In the genomic region with DNA sequence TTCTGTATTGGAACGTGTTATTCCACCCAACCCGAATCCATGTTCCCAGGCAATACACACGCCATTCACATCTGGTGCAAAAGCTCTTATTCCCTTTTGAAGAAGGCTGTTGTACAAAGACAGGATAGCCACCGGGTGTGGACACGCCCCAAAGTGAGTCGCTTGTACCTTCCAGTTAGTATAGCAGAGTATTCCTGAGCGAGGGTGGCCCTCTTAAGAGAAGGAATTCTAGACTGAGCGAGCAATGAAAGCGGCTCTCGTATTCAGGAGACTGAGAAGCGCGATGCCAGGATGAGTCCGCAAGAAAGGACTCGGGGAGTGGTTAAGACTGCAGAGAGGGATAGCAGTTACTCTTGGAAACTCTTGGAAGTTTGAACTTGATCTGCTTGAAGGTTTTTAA, we compare ENCODE assay signal across 7 mouse cellular contexts. TPM values are rescaled to one million over a fixed set of nuclear protein-coding genes. Genes with fewer than 3 reads are reported as not detected.
A peak's percentile ranks its signal among the peaks of the same experiment; 100 is the strongest.
DNase-seq lines count a peak whose midpoint lies in the region; ATAC-seq and TF ChIP-seq lines count a peak whose summit lies in the region.

No protein-coding gene starts in this region.

- TF ChIP-seq RAD21 in CH12.LX (IDR thresholded peaks at IDR 0.05; ENCODE audit: low read depth, low read length): no peak

- peak overlapping the region; percentile 92 for H3K9ac ChIP-seq in CH12.LX (ENCODE audit: insufficient read depth, low read depth)
- peak overlapping the region; percentile 59 for H3K9ac ChIP-seq in hindbrain, embryonic 11.5 days (ENCODE audit: low read depth, low read length)
- no peak overlapping the region for H3K9ac ChIP-seq in liver, adult 2 months (ENCODE audit: low read depth, low read length)
- no peak overlapping the region; the same call in 1 of the 2 replicates for H3K9ac ChIP-seq in neural tube, embryonic 12.5 days

- H3K4me1 ChIP-seq in CH12.LX (ENCODE audit: control insufficient read depth in 1 of 2, insufficient read depth in 2 of 2): peaks cover 6 to 28% of the 10 kb centered on the region in 2 experiments
- H3K4me1 ChIP-seq in embryonic facial prominence, embryonic 10.5 days: peaks cover 36% of the 10 kb centered on the region
- peaks cover 6% of the 10 kb centered on the region for H3K4me1 ChIP-seq in hindbrain, embryonic 11.5 days (replicated peaks; ENCODE audit: control insufficient read depth, insufficient read depth, low read length)
- H3K4me1 ChIP-seq in liver, adult 2 months (ENCODE audit: control insufficient read depth, insufficient read depth, low read length): peaks cover 5% of the 10 kb centered on the region
- peaks cover 19% of the 10 kb centered on the region for H3K4me1 ChIP-seq in neural tube, embryonic 12.5 days

- H3K4me3 ChIP-seq in CH12.LX (replicated peaks in 1 of 3; ENCODE audit: low read depth in 2 of 3, low read length in 2 of 3, poor library complexity in 1 of 3): peak overlapping the region; percentile 61 to 86 (median 71)
- peak overlapping the region; percentile 82 for H3K4me3 ChIP-seq in embryonic facial prominence, embryonic 10.5 days
- H3K4me3 ChIP-seq in hindbrain, embryonic 11.5 days (ENCODE audit: low read depth, low read length): peak overlapping the region; percentile 82
- no peak overlapping the region; the same call in 1 of the 2 replicates for H3K4me3 ChIP-seq in liver, adult 2 months (ENCODE audit: insufficient read depth, low read depth, low read length)
- H3K4me3 ChIP-seq in neural tube, embryonic 12.5 days: peak overlapping the region; percentile 77; the same call in 1 of the 2 replicates

- H3K4me2 ChIP-seq in CH12.LX (ENCODE audit: insufficient read depth, low read depth, poor library complexity, severe bottlenecking): peak overlapping the region; percentile 85
- H3K4me2 ChIP-seq in hindbrain, embryonic 11.5 days (replicated peaks; ENCODE audit: low read depth, low read length): peak overlapping the region; percentile 81
- peak overlapping the region; percentile 94 for H3K4me2 ChIP-seq in neural tube, embryonic 12.5 days (replicated peaks)

- TF ChIP-seq EP300 in CH12.LX (IDR thresholded peaks at IDR 0.05; ENCODE audit: low read length): no peak

- H3K36me3 ChIP-seq in CH12.LX (replicated peaks in 1 of 2; ENCODE audit: control insufficient read depth in 1 of 2, insufficient read depth in 1 of 2, low read length in 1 of 2): peaks cover 0 to 31% of the 10 kb centered on the region in 2 experiments
- H3K36me3 ChIP-seq in embryonic facial prominence, embryonic 10.5 days (replicated peaks): peaks cover 17% of the 10 kb centered on the region
- no peaks in the 10 kb centered on the region for H3K36me3 ChIP-seq in hindbrain, embryonic 11.5 days (ENCODE audit: control insufficient read depth, insufficient read depth, low read length)
- peaks cover under 1% of the 10 kb centered on the region; the same call in 1 of the 2 replicates for H3K36me3 ChIP-seq in liver, adult 2 months (ENCODE audit: control insufficient read depth, insufficient read depth, low read length)
- peaks cover 7% of the 10 kb centered on the region for H3K36me3 ChIP-seq in neural tube, embryonic 12.5 days

- H3K79me2 ChIP-seq in CH12.LX (replicated peaks; ENCODE audit: control insufficient read depth, extremely low read depth, insufficient read depth, poor library complexity, severe bottlenecking): peaks cover 23% of the 10 kb centered on the region
- peaks cover 10% of the 10 kb centered on the region; the same call in 1 of the 2 replicates for H3K79me2 ChIP-seq in liver, adult 2 months (ENCODE audit: control insufficient read depth, insufficient read depth, low read length)

- DNase-seq in 3134 (ENCODE audit: extremely low read depth, insufficient read length, low spot score): peak; percentile 30
- DNase-seq in CH12.LX (ENCODE audit: extremely low read depth): no peak
- DNase-seq in embryonic facial prominence, embryonic 10.5 days (ENCODE audit: low spot score): peak; percentile 21
- DNase-seq in hindbrain, embryonic 11.5 days (ENCODE audit: low spot score): peak; percentile 39
- peak; percentile 19 for DNase-seq in liver, adult 2 months (ENCODE audit: extremely low read depth, low read depth, low spot score)
- DNase-seq in ovary, postnatal 10 days (ENCODE audit: low spot score): no peak

- H3K27ac ChIP-seq in CH12.LX (ENCODE audit: insufficient read depth, low read depth): no peak overlapping the region
- H3K27ac ChIP-seq in embryonic facial prominence, embryonic 10.5 days (replicated peaks): no peak overlapping the region; the same call in 1 of the 2 replicates
- no peak overlapping the region for H3K27ac ChIP-seq in hindbrain, embryonic 11.5 days (ENCODE audit: low read depth, low read length)
- H3K27ac ChIP-seq in liver, adult 2 months (replicated peaks; ENCODE audit: insufficient read depth, low read depth, low read length): no peak overlapping the region
- H3K27ac ChIP-seq in neural tube, embryonic 12.5 days: no peak overlapping the region

- ATAC-seq in hindbrain, embryonic 11.5 days (ENCODE audit: low FRiP score): no peak
- ATAC-seq in neural tube, embryonic 12.5 days (ENCODE audit: low FRiP score, low read depth): no peak

- no peaks in the 10 kb centered on the region for H3K9me3 ChIP-seq in CH12.LX (replicated peaks; ENCODE audit: low read length)
- H3K9me3 ChIP-seq in embryonic facial prominence, embryonic 10.5 days: no peaks in the 10 kb centered on the region
- H3K9me3 ChIP-seq in hindbrain, embryonic 11.5 days (ENCODE audit: control insufficient read depth, low read length): no peaks in the 10 kb centered on the region
- no peaks in the 10 kb centered on the region for H3K9me3 ChIP-seq in neural tube, embryonic 12.5 days

- in situ Hi-C loops in CH12.LX (cut with MboI; ENCODE audit: low pct_ligation_motif_present, low pct_unique_long_range_greater_than_20kb, low sequenced_read_pairs): no loop called here

- 5% methylated on average over 14 of the region's 14 CpGs for WGBS in embryonic facial prominence, embryonic 10.5 days
- 8% methylated on average over 14 of the region's 14 CpGs for WGBS in hindbrain, embryonic 11.5 days
- 8% methylated on average over 14 of the region's 14 CpGs for WGBS in liver, adult 2 months
- whole genome bisulfite sequencing in neural tube, embryonic 12.5 days: 4% methylated on average over 14 of the region's 14 CpGs

- dilution Hi-C loops in CH12.LX (cut with MboI; ENCODE audit: extremely low pct_ligation_motif_present, extremely low pct_unique_long_range_greater_than_20kb, low sequenced_read_pairs): no loop called here

- TF ChIP-seq CTCF in CH12.LX (conservative IDR thresholded peaks at IDR 0.05 in 1 of 2, IDR thresholded peaks at IDR 0.05 in 1 of 2; ENCODE audit: low read depth in 2 of 2, low read length in 2 of 2): no peak
- no peak for TF ChIP-seq CTCF in liver, adult 2 months (IDR thresholded peaks at IDR 0.05; ENCODE audit: low read depth, low read length)

- H3K27me3 ChIP-seq in CH12.LX (replicated peaks): no peaks in the 10 kb centered on the region
- no peaks in the 10 kb centered on the region for H3K27me3 ChIP-seq in embryonic facial prominence, embryonic 10.5 days (replicated peaks; ENCODE audit: low read depth, poor library complexity, severe bottlenecking)
- no peaks in the 10 kb centered on the region for H3K27me3 ChIP-seq in hindbrain, embryonic 11.5 days (ENCODE audit: control insufficient read depth, insufficient read depth, low read length)
- H3K27me3 ChIP-seq in liver, adult 2 months (ENCODE audit: control insufficient read depth, insufficient read depth, low read length): no peaks in the 10 kb centered on the region
- H3K27me3 ChIP-seq in neural tube, embryonic 12.5 days (replicated peaks): no peaks in the 10 kb centered on the region

- TF ChIP-seq POLR2A in CH12.LX (IDR thresholded peaks at IDR 0.05; ENCODE audit: low read depth, low read length): no peak
- TF ChIP-seq POLR2A in liver, adult 2 months (IDR thresholded peaks at IDR 0.05; ENCODE audit: extremely low read depth, insufficient read depth, low read length): no peak

TF ChIP-seq in CH12.LX, 34 proteins besides CTCF, POLR2A, EP300 and RAD21:
- no peak for TF ChIP-seq USF1 (IDR thresholded peaks at IDR 0.05; ENCODE audit: low read depth, low read length)
- no peak for TF ChIP-seq MAFK (IDR thresholded peaks at IDR 0.05; ENCODE audit: insufficient replicate concordance, low read length)
- no peak for TF ChIP-seq JUND (conservative IDR thresholded peaks at IDR 0.05; ENCODE audit: low read depth, low read length)
- no peak for TF ChIP-seq TBP (conservative IDR thresholded peaks at IDR 0.05; ENCODE audit: low read depth, low read length)
- no peak for TF ChIP-seq ZNF384 (IDR thresholded peaks at IDR 0.05; ENCODE audit: low read depth, low read length)
- TF ChIP-seq NELFE (IDR thresholded peaks at IDR 0.05; ENCODE audit: low read depth, low read length): no peak
TF ChIP-seq in CH12.LX: peak in this region for 0.

RNA-seq across cellular contexts. Expression of a gene that starts 1.3 kb away (rescaled TPM):
- 7.5 TPM in 2 replicates for total RNA-seq in CH12.LX (2012; rRNA removed)
- 9.3 and 9.5 TPM in 2 replicates for total RNA-seq in CH12.LX (2014; rRNA removed)
- 17.1 and 18.5 TPM in 2 replicates for polyA plus RNA-seq in CH12.LX (2012; ENCODE audit: insufficient read length, low read depth)
- 18.8 and 21.1 TPM in 2 replicates for polyA plus RNA-seq in embryonic facial prominence, embryonic 10.5 days (2016; fragmentation: Nextera tagmentation; extraction: Ambion mirVana)
- polyA plus RNA-seq in hindbrain, embryonic 11.5 days (2014; fragmentation: Nextera tagmentation; extraction: Ambion mirVana): 13.5 and 16.2 TPM in 2 replicates
- 5.7 and 6.1 TPM in 2 replicates for total RNA-seq in liver, adult 2 months (2014; rRNA removed)
- 1.4 and 1.5 TPM in 2 replicates for polyA plus RNA-seq in liver, adult 2 months (2012; rRNA removed)
- 13.3 and 14.0 TPM in 2 replicates for polyA plus RNA-seq in neural tube, embryonic 12.5 days (2016; fragmentation: Nextera tagmentation; extraction: Ambion mirVana)

Comparison
In these comparisons a context has a peak if more than half of its experiments do, and no peak if none do; other contexts are left out.
1. DNase-seq: peak in 3134 (single experiment), embryonic facial prominence, embryonic 10.5 days (single experiment), hindbrain, embryonic 11.5 days (single experiment) and liver, adult 2 months (single experiment); none in CH12.LX (single experiment) and ovary, postnatal 10 days (single experiment).
2. H3K9ac ChIP-seq: peak in CH12.LX (single experiment) and hindbrain, embryonic 11.5 days (single experiment); none in liver, adult 2 months (single experiment) and neural tube, embryonic 12.5 days (single experiment).
3. Peak in every context shown above with its lines, with median percentiles within 50 percentile points of each other: H3K4me2 ChIP-seq.